Mouse (Mus musculus) retina, postnatal 1 day (tissue): Measurements from ENCODE around the gene Pfkfb4.

Experiments
- DNase-seq: peaks from one replicate; pipeline ENCODE4 v3.0.0-alpha.2; 2012

Pfkfb4 gene

GRCm38 (mm10) chr9:108998287-108999166, 6.9 kb downstream of the Pfkfb4 start:
- peak; percentile 30 for DNase-seq

GRCm38 (mm10) chr9:108999167-108999526, 7.6 kb downstream of the Pfkfb4 start:
- no peak for DNase-seq

GRCm38 (mm10) chr9:109000726-109001125, 9.1 kb downstream of the Pfkfb4 start:
- DNase-seq = peak; percentile 80

- DNase-seq = peak; percentile 53
Measured at GRCm38 (mm10) chr9:109003201-109003600, 11.6 kb downstream of the Pfkfb4 start.

GRCm38 (mm10) chr9:109007025-109007780, 15.6 kb downstream of the Pfkfb4 start:
- DNase-seq = no peak

- DNase-seq = no peak
Measured at GRCm38 (mm10) chr9:109008081-109008480, 16.5 kb downstream of the Pfkfb4 start.

- no peak for DNase-seq
Measured at GRCm38 (mm10) chr9:109008994-109009635, 17.5 kb downstream of the Pfkfb4 start.

- peak; percentile 23 for DNase-seq
Measured at GRCm38 (mm10) chr9:109009636-109010315, 18.2 kb downstream of the Pfkfb4 start.

GRCm38 (mm10) chr9:109010316-109010690, 18.7 kb downstream of the Pfkfb4 start:
- no peak for DNase-seq

- no peak for DNase-seq
Measured at GRCm38 (mm10) chr9:109015397-109015796, 23.8 kb downstream of the Pfkfb4 start.

GRCm38 (mm10) chr9:109016973-109017604, 25.5 kb downstream of the Pfkfb4 start:
- no peak for DNase-seq

GRCm38 (mm10) chr9:109021428-109021827, 29.9 kb downstream of the Pfkfb4 start:
- no peak for DNase-seq

- no peak for DNase-seq
Measured at GRCm38 (mm10) chr9:109022866-109023685, 31.5 kb downstream of the Pfkfb4 start.

GRCm38 (mm10) chr9:109027521-109027920, 35.9 kb downstream of the Pfkfb4 start:
- no peak for DNase-seq

GRCm38 (mm10) chr9:109028421-109028820, 36.8 kb downstream of the Pfkfb4 start:
- DNase-seq = no peak

- no peak for DNase-seq
Measured at GRCm38 (mm10) chr9:109028919-109029318, 37.3 kb downstream of the Pfkfb4 start.

GRCm38 (mm10) chr9:109030312-109030711, 38.7 kb downstream of the Pfkfb4 start:
- DNase-seq = no peak

GRCm38 (mm10) chr9:109031001-109031400, 39.4 kb downstream of the Pfkfb4 start:
- DNase-seq = no peak

GRCm38 (mm10) chr9:109031686-109032085, 40.1 kb downstream of the Pfkfb4 start:
- no peak for DNase-seq

- DNase-seq = no peak
Measured at GRCm38 (mm10) chr9:109032435-109032834, 40.9 kb downstream of the Pfkfb4 start.

GRCm38 (mm10) chr9:109038086-109038895, 46.7 kb downstream of the Pfkfb4 start, which contains the start of gene Shisa5:
Shisa5 (plus strand) TSS chr9:109038565.
- DNase-seq = peak; percentile 75
